Mouse (Mus musculus): ENCODE measurements around the gene Hps1.

Gene Hps1

DNA sequence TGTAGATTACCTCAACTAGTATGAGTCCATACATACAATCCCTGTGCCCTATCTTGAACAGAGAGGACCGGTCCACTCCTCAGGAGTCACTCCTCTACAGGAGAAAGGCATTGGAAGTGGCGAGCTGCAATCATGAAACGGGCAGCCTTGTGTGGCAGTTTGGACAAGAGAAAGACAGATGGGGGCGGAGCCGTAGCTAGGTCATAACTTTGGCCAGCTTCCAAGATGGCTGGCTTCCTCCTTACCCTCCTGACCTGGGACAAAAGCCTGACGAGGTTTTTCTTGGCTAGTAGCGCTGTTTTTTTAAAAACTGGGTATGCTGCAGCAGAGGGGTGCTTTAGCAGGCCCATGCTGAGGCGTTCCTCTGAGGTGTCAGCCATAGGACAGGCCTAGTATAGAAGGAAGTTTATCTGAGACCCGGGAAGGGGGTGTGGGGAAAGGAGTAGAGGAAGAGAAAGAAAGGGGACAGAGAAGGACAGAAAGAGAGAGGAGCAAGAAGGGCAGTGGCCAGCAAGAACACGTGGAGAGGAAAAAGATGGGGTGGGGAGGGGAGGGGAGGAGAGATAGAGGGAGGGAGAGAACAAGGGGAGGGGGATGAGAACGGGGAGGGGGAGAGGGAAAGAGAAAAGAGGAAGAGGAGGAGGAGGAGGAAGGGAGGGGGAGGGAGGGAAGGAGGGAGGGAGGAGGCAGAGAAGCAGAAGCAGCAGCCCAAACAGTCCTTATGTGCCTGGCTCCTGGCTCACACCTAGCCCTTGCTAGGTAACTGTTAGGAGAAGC, 26.4 kb downstream of the Hps1 start:
- peak; percentile 96 for DNase-seq

DNA sequence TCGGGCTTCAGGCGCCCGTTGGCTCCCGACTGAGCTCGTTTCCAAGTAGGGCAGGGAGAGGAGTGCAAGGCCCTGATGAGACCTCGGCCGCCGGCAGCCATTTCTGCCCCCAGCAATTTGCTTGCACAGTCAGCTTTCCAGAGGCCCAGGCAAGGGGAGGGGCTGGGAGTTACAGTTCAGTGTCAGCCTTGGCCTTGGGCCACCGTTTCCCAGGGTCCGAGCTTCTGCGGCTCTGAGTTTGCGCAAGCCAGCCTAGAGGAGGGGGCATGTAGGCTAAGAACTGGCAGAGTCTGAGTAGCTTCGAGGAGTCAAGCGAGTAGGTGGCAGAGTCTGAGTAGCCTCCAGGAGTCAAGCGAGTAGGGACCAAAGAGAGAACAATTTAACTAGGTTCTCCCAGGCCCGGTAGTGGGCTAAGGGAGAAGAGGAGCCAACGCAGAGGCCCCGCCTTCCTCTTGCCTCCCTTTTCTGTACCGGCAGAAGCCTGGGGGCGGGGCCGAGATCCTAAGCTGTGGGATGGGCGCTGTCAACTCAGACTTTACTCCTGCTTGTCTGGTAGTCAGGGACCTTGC, 27.3 kb downstream of the Hps1 start, which contains the start of gene Pyroxd2:
Pyroxd2 (minus strand) TSS at position 413 of the 569 bp plus-strand sequence.
- peak; percentile 95 for DNase-seq

GRCm38 (mm10) chr19:42750196-42750595, 29.6 kb downstream of the Hps1 start:
- peak; percentile 92 for DNase-seq

DNA sequence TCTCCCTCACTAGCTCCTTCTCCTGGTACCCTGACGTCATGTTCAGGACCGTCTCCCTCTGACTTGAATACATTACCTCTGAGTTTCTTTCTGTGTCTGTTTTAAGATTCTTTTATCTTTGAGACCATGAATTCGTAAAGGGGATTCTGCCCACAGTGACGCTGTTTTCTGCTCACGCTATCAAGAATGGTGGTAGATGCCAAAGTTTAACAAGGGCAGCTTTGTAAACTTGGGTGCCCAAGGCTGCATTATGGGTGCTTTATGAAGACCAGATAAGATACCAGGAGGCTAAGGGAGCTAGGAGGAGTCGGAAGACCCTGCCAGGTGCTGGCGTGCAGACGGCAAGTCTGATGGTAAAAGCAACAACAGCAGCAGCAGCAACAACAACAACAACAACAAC, 33.1 kb downstream of the Hps1 start:
- no peak for DNase-seq

DNA sequence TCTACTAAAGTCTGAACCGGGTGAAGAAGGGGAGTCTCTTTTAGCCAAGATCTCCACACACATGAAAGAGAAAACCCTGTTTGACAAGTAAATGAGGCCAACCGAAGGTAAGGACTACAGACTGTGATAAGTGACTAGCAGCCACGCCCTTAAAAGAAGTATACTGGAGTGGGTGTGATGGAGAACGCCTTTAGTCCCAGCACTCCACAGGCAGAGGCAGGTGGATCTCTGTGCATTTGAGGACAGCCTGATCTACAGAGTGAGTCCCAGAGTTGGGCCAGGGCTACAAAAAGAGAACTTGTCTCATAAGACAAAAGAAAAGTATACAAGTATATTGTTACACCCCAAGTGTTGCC, 33.9 kb downstream of the Hps1 start:
- no peak for DNase-seq

DNA sequence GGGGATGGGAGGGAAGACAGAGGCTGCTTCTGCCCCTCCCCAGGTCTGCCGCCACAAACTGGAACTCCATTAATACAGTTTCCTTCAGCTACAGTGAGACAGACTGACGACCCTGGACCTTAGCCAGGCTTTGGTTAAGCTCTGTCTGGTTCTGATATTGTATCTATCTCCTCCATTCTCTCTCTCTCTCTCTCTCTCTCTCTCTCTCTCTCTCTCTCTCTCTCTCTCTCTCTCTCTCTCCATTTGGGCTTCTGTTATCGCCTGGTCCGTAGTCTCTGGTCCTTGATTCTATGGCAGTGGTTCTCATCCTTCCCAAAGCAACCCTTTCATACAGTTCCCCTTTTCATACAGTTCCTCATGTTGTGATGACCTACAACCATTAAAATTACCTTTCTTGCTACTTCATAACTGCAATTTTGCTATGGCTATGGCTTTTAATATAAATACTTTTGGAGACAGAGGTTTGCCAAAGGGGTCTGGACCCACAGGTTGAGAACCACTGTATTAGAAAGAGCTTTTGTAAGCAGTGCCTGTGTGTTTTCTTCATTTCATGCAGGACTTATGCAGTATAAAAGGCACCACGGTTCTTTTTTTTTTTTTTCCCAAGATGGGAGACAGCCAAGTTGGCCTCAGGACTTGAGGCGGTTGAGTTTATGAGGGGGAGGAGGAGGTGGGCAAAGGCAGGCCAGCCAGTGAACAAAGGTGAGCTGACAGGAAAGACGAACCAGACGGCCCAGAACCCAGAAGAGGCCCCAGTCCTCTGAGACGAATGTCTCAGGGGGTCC, 34.5 kb downstream of the Hps1 start:
- no peak for DNase-seq

DNA sequence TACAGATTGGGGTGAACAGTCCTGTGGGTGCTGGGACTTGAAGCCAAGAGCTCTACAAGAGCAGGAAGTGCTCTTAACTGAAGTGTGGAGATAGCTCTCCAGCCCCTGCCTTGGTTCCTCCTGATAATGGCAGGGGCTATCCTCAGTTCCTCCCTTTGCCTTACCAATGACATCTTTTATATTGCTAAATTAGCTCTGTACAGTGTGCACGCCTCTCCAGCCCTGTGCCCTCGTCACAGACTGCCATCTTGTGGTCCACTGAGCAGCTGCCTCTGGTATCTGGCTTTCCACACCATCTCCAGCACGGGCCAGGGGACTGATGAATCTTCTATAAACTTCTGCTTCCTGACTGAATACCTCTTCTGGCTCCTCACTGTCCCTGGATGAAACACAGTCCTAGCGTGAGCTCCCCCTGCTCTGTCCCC, 35.6 kb downstream of the Hps1 start:
- DNase-seq: peak; percentile 52

- DNase-seq: no peak
These were observed 36.5 kb downstream of the Hps1 start for GRCm38 (mm10) chr19:42743261-42743660.

- no peak for DNase-seq
These were observed 37.9 kb downstream of the Hps1 start for GRCm38 (mm10) chr19:42741884-42742283.

- no peak for DNase-seq
These were observed 39.4 kb downstream of the Hps1 start for GRCm38 (mm10) chr19:42740163-42740899.

DNA sequence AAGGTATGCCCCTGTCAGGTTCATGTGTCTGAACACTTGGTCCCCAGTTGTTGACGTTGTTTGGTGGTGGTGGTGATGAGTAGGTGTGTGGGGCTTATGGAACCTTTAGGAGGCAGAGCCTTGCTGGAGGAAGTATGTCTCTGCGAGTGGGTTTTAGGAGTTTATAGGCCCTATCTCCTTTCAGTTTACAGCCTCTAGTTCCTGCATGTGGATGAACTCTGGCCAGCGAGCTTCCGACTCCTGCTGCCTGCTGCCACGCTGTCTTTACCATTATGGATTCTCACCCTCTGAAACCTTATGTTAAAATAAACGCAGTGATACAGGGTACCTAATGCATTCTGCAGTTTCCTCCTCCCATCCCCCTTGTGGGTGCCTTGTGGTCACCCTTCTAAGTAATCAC, 40.0 kb downstream of the Hps1 start:
- no peak for DNase-seq

GRCm38 (mm10) chr19:42737753-42738152, 42.0 kb downstream of the Hps1 start:
- no peak for DNase-seq

DNA sequence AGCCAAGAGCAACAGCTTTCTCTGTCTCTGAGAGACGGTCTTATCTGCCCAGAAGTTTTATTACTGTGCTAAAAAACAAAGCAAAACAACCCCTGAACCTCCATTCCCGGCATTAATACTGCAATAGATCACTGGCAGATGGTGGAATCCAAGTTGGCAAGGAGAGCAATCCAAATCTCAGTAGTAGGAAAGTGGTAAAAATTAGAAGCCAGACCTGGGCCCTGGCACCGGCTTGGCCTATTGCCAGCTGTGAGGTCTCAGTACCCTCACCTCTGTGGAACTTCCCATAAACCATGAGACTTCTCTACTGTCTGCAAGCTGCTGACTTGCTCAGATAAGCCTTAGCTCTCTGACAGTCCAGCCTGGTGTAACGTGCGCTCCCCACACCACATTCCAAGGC, 44.8 kb downstream of the Hps1 start:
- DNase-seq: no peak

DNA sequence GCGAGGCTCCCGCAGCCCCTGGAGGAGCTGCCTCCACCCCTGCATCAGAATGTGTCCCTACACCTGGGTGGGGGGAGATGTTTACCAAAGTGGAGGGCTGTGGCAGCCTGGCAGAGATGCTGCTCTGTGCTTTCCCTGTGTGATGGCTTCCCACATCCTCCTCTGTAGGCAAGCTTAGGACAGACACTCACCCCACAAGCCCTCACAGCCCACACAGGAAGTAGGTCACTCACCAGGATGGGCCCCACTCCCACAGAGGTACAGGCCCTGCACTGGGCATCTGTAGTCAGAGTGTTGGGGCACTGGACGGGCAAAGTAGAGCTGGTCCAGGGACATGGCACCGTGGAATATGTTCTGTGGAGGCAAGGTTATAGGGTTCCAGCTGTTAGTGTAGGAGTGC, 52.4 kb downstream of the Hps1 start:
- DNase-seq: no peak

GRCm38 (mm10) chr19:42726766-42727165, 53.0 kb downstream of the Hps1 start:
- no peak for DNase-seq

DNA sequence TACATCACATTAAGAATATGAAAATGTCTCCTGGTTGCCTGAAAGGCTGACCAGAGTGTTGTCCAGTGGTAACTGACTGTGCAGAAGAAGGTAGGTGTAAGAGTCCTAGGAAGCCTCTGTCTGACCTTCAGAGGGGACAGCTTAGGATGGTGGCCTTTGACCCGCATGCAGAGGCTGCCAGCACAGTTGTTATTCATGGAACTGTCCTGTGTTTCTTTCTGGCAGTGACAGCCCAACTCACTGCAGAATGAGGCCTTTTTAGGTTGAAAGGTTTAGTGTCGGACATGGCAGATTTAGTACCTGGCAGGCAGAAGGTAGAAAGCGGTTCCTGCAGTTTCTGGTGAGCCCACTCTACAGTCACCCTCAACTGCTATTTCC, 53.8 kb downstream of the Hps1 start:
- peak; percentile 54 for DNase-seq

GRCm38 (mm10) chr19:42725056-42725972, 54.5 kb downstream of the Hps1 start:
- peak; percentile 35 for DNase-seq

DNA sequence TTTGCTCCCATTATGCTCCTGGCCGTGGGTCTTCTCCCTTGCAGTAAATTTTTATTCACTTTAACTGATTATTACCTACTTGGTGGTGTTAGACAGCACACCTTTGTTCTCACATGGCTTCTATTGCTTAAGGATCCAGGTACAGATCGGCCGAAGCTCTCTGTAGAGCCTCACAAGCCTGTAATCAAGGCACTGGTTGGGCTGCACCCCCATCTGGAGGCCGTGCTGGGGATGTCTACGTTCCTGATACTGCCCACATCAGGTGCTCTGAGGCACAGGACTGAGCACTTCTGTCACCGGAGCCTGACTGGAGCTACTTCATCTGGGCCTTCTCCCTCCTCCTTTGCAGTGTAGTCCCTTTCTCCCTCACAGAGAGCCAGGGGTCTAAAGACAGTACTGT, 56.5 kb downstream of the Hps1 start:
- DNase-seq: no peak

GRCm38 (mm10) chr19:42722500-42722899, 57.3 kb downstream of the Hps1 start:
- DNase-seq: peak; percentile 40

DNA sequence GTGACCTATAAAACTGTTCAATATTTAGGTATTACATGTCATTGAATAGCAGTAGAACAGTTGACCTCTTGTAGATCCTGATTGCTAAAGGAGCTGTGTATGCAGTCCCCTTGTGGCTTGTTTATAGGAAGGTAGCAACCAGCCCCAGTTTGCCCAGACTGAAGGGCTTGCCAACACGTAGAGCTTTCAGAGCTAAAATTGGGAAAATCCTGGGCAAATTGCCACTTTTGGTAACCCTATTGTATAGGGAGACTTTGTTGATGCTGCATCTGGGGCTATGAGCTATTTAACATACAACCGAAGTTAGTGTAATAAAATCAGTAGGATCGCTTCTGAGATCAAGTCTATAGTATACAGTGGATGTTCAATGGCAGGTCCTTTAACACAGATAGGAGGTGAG, 61.7 kb downstream of the Hps1 start:
- no peak for DNase-seq

GRCm38 (mm10) chr19:42717668-42718067, 62.1 kb downstream of the Hps1 start:
- DNase-seq: no peak

DNA sequence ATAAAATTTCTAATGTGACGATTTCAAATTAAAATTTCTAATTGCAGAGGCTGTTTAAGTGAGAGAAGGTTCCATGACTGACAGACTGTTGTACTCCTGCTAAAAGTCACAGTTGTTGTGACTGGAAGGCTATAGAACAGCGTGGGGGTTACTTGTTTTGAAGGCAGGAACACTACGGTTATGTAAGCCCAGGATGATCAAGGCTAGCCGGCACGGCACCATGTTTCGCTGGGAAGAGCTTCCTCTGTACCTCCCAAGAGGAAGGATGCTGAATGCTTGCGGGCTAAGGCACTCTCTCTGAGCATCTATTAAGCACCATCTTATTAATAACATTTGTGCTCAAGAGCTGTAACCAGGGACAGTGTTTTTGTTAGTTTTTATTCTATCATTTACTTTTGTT, 63.3 kb downstream of the Hps1 start:
- no peak for DNase-seq

Measured in kidney, adult 9 months (tissue).